Mouse (Mus musculus): ENCODE measurements at regions not wholly inside any gene's neighbourhood (a gene's known extent, or its start where the extent isn't known, plus 50 kb on each side); places are given as distances from the start of the nearest gene placed in this dataset.
"Not testable (repeated sequence)": the region's sequence is repeated elsewhere in the genome, so short reads cannot be mapped to it uniquely, and the experiment has no call there.

DNA sequence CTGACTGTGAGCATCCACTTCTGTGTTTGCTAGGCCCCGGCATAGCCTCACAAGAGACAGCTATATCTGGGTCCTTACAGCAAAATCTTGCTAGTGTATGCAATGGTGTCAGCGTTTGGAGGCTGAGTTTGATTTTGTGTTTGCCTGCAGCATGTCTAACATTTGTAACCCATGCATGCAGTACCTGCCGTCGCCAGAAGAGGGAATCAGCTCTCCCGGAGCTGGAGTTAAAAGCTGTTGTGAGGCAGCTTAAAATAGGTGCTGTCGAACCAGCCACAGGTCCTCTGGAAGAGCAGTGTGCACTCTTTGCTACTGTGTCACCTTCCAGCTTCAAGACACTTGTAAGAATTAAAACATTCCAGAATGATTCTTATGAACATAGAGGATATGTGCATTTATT is 403.2 kb upstream of the Sphkap start:
- 44% methylated on average over 6 of the region's 6 CpGs for WGBS
- not testable (repeated sequence) for H3K36me3 ChIP-seq; H3K27me3 ChIP-seq (ENCODE audit: low read depth, poor library complexity, severe bottlenecking); H3K9me3 ChIP-seq (replicated peaks); H3K27ac ChIP-seq; H3K4me1 ChIP-seq; H3K4me3 ChIP-seq
- DNase-seq (ENCODE audit: low spot score) = peak; percentile 53

- 92% methylated on average over 6 of the region's 6 CpGs for whole genome bisulfite sequencing
- Histone ChIP-seq H3K36me3 (no peaks in the 10 kb centered on the region), H3K9me3 (replicated peaks) (no peaks in the 10 kb centered on the region), H3K4me1 (no peaks in the 10 kb centered on the region), H3K27me3 (ENCODE audit: low read depth, poor library complexity, severe bottlenecking) (no peaks in the 10 kb centered on the region), H3K27ac (no peak overlapping the region), H3K4me3 (no peak overlapping the region)
- DNase-seq (ENCODE audit: low spot score) = no peak
These were observed 400.4 kb upstream of the Sphkap start for GRCm38 (mm10) chr1:83808432-83808831.

DNA sequence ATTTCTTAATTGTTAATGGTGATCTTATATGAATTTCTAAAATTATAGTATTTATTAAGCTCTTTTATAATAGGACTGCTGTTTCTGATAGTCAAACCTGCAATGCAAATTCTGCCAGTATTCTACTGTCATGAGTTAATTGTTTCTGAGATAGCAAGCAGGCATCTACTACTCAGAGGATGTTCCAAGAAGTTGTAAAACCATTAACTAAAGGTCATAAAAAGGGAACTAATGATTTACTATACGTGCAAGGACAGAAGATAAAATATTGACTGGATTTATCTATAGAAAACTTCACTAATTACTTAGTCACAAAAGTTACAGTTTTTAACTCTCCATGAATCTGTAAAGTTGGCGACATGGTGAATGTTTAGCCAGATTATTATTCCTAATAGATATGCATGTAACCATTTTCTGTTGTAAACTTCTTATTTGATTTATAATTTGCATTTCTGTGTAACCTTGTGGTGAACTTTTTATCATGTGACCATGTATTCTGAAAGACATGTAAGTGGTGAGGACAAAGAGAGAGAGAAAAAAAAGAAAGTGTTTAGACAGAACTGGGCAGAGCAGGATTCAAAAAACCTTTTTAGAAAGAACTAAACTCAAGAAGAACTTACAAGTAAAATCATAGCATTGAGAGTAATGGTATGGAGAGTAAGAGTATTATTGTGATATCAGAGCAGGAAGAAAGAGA is 395.5 kb upstream of the Sphkap start:
- Histone ChIP-seq H3K36me3 (no peaks in the 10 kb centered on the region), H3K4me3 (no peak overlapping the region), H3K4me1 (no peaks in the 10 kb centered on the region), H3K27me3 (ENCODE audit: low read depth, poor library complexity, severe bottlenecking) (no peaks in the 10 kb centered on the region), H3K27ac (no peak overlapping the region), H3K9me3 (replicated peaks) (no peaks in the 10 kb centered on the region)
- WGBS = 82% methylated on average over 2 of the region's 2 CpGs
- DNase-seq (ENCODE audit: low spot score) = no peak

- Histone ChIP-seq H3K36me3 (no peaks in the 10 kb centered on the region), H3K4me3 (no peak overlapping the region), H3K9me3 (replicated peaks) (no peaks in the 10 kb centered on the region), H3K4me1 (no peaks in the 10 kb centered on the region), H3K27me3 (ENCODE audit: low read depth, poor library complexity, severe bottlenecking) (no peaks in the 10 kb centered on the region), H3K27ac (no peak overlapping the region)
- DNase-seq (ENCODE audit: low spot score) = no peak
These were observed 393.8 kb upstream of the Sphkap start for GRCm38 (mm10) chr1:83801759-83802158.

DNA sequence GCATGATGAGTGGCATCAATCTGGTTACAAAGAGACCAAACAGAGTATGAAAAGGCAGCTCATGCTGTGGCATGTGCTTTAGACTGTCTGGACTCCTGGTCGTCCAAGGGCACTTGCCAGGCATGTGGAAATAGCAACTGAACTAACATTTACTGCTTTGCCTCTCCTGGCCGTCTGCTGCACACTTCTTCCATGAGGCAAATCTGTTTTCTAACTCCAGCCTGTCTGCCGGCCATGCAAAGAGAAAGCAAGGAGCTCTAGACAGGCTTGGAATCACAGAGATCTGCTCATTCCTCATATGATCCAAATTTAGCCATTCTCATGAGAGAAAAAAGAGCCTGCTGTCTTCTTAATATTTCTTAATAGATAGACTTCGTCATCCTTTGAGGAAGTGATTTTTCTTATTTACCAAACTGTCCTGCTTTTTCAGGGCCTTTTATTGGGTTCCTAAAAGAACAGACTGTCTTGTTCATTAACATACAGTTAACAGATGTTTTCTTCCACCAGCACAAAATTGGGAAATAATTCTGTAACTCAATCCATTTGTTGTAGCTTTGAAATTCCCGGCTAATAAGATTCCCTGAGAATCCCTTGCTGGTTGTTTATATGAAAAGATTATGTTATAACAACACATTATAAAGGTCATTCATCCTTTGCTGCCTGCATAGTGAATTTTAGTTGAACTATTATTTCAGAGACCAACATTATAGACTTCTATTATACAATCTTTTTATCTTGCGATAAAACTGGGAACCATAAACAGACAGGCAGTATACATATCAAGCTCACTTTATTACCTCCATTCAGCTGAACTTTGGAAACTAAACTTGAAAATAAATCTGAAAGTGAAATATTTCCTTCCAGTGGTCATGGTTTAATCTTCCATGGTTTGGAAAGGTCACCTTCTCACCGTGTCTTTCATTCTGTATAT is 389.2 kb upstream of the Sphkap start:
- WGBS = 82% methylated on average over 7 of the region's 7 CpGs
- no peaks in the 10 kb centered on the region for H3K27me3 ChIP-seq (ENCODE audit: low read depth, poor library complexity, severe bottlenecking)

GRCm38 (mm10) chr1:83777151-83777550 is 369.2 kb upstream of the Sphkap start:
- no peak overlapping the region for H3K4me3 ChIP-seq
- no peaks in the 10 kb centered on the region for H3K9me3 ChIP-seq (replicated peaks)
- no peaks in the 10 kb centered on the region for H3K36me3 ChIP-seq
- H3K27ac ChIP-seq = no peak overlapping the region
- H3K27me3 ChIP-seq (ENCODE audit: low read depth, poor library complexity, severe bottlenecking) = no peaks in the 10 kb centered on the region
- no peak for DNase-seq (ENCODE audit: low spot score)
- 74% methylated on average over 1 of the region's 1 CpGs for WGBS
- no peaks in the 10 kb centered on the region for H3K4me1 ChIP-seq

More for the DNA sequence above, 389.2 kb upstream of the Sphkap start:
- H3K4me3 ChIP-seq = no peak overlapping the region
- H3K4me1 ChIP-seq = no peaks in the 10 kb centered on the region
- no peak for DNase-seq (ENCODE audit: low spot score)
- H3K36me3 ChIP-seq = no peaks in the 10 kb centered on the region
- H3K9me3 ChIP-seq (replicated peaks) = no peaks in the 10 kb centered on the region
- H3K27ac ChIP-seq = no peak overlapping the region

GRCm38 (mm10) chr1:83771160-83771559 is 363.2 kb upstream of the Sphkap start:
- Histone ChIP-seq H3K9me3 (replicated peaks) (no peaks in the 10 kb centered on the region), H3K27me3 (ENCODE audit: low read depth, poor library complexity, severe bottlenecking) (no peaks in the 10 kb centered on the region), H3K36me3 (no peaks in the 10 kb centered on the region), H3K27ac (no peak overlapping the region), H3K4me3 (no peak overlapping the region), H3K4me1 (no peaks in the 10 kb centered on the region)
- 84% methylated on average over 3 of the region's 3 CpGs for WGBS
- DNase-seq (ENCODE audit: low spot score) = no peak

DNA sequence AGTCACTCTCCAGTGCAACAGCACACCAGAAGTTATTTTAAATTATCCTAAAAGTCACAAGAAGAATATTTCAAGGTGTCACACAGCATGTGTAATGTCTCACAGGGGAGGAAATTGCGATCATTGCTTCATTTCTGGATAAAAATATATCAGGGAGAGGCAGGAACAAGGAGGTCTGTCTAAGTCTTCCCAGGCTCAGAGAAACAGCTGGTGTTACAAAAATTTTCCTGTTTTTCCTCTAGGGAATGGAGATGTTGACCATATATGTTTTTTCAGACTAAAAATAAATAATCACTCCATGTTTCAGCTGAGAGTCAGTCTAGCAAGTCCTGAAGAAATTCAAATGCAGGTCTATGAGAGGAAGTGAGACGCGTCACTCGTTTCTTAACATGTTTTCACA is 353.5 kb upstream of the Sphkap start:
- no peak overlapping the region for H3K4me3 ChIP-seq
- no peaks in the 10 kb centered on the region for H3K36me3 ChIP-seq
- WGBS = 89% methylated on average over 4 of the region's 4 CpGs
- DNase-seq (ENCODE audit: low spot score) = no peak
- no peak overlapping the region for H3K27ac ChIP-seq
- H3K4me1 ChIP-seq = no peaks in the 10 kb centered on the region
- no peaks in the 10 kb centered on the region for H3K27me3 ChIP-seq (ENCODE audit: low read depth, poor library complexity, severe bottlenecking)
- no peaks in the 10 kb centered on the region for H3K9me3 ChIP-seq (replicated peaks)

DNA sequence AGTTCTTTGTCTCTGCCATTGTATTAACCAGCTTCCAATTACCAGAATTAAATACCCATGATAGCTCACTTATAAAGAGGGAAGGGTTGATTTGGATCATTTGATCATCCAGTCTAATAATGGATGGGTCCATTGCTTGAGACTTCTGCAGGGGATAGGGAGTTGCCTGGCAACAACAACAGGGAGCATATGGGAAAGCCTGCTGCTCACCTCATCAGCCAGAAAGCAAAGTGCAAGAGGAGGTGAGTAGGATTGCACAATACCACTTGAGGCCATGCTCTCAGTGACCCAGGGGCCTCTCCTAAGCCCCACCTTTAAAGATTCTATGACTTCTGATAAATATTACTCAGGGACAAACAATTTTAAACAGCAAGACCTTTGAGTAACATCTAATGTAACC is 348.9 kb upstream of the Sphkap start:
- no peaks in the 10 kb centered on the region for H3K9me3 ChIP-seq (replicated peaks)

DNA sequence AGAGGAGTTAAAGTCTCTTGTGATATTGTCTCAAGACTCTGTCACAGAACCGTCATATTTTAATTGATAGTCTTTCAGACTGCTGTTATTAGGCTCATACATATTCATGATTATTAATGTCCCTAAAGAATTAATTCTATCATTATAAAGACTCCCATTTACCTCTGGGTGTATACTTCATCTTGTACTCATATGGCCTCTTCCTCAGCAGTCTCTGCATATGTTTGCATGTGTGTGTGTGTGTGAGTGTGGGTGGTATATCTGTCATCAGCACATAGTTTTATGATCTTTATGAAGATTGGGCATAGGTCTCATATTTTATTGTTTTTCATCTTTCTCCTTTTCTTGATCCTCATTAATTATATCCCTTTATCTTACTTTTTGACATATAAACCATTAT is 347.3 kb upstream of the Sphkap start:
- no peak for DNase-seq (ENCODE audit: low spot score)
- H3K36me3 ChIP-seq = no peaks in the 10 kb centered on the region
- H3K4me1 ChIP-seq = no peaks in the 10 kb centered on the region
- H3K9me3 ChIP-seq (replicated peaks) = no peaks in the 10 kb centered on the region
- 92% methylated on average over 1 of the region's 1 CpGs for WGBS
- H3K27me3 ChIP-seq (ENCODE audit: low read depth, poor library complexity, severe bottlenecking) = no peaks in the 10 kb centered on the region
- no peak overlapping the region for H3K27ac ChIP-seq
- no peak overlapping the region for H3K4me3 ChIP-seq

More for the DNA sequence above, 348.9 kb upstream of the Sphkap start:
- no peaks in the 10 kb centered on the region for H3K27me3 ChIP-seq (ENCODE audit: low read depth, poor library complexity, severe bottlenecking)
- H3K4me3 ChIP-seq = no peak overlapping the region
- no peaks in the 10 kb centered on the region for H3K4me1 ChIP-seq
- H3K27ac ChIP-seq = no peak overlapping the region
- H3K36me3 ChIP-seq = no peaks in the 10 kb centered on the region
- no peak for DNase-seq (ENCODE audit: low spot score)

DNA sequence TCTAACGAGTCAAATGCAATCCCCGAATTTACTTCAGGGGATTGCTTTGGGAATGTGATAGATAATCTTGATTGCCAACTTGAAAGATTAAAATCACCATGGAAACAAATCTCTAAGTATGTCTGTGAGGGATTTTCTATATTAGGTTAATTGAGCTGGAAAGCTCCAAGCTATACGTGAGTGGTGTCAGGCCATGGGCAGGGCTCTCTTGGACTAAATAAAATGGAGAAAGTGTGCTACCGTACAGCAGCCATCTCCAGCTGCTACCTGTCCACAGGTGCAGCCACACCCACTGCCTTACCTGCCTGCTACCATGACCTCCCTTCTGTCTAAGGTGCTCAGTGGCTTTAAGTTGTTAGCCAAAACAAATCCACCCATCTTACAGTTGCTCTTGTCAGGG is 345.0 kb upstream of the Sphkap start:
- no peak for DNase-seq (ENCODE audit: low spot score)
- Histone ChIP-seq H3K4me3 (no peak overlapping the region), H3K27me3 (ENCODE audit: low read depth, poor library complexity, severe bottlenecking) (no peaks in the 10 kb centered on the region), H3K27ac (no peak overlapping the region), H3K4me1 (no peaks in the 10 kb centered on the region), H3K36me3 (no peaks in the 10 kb centered on the region), H3K9me3 (replicated peaks) (no peaks in the 10 kb centered on the region)
- WGBS = 81% methylated on average over 4 of the region's 4 CpGs

GRCm38 (mm10) chr1:83748974-83749373 is 341.0 kb upstream of the Sphkap start:
- H3K4me1 ChIP-seq = no peaks in the 10 kb centered on the region
- H3K27me3 ChIP-seq (ENCODE audit: low read depth, poor library complexity, severe bottlenecking) = no peaks in the 10 kb centered on the region
- H3K4me3 ChIP-seq = no peak overlapping the region
- no peaks in the 10 kb centered on the region for H3K36me3 ChIP-seq
- no peak overlapping the region for H3K27ac ChIP-seq
- no peak for DNase-seq (ENCODE audit: low spot score)
- H3K9me3 ChIP-seq (replicated peaks) = no peaks in the 10 kb centered on the region
- 73% methylated on average over 4 of the region's 4 CpGs for WGBS

GRCm38 (mm10) chr1:83748061-83748460 is 340.1 kb upstream of the Sphkap start:
- H3K4me3 ChIP-seq = no peak overlapping the region
- no peaks in the 10 kb centered on the region for H3K27me3 ChIP-seq (ENCODE audit: low read depth, poor library complexity, severe bottlenecking)
- no peaks in the 10 kb centered on the region for H3K36me3 ChIP-seq
- no peak for DNase-seq (ENCODE audit: low spot score)
- 66% methylated on average over 3 of the region's 3 CpGs for WGBS
- no peaks in the 10 kb centered on the region for H3K9me3 ChIP-seq (replicated peaks)
- no peak overlapping the region for H3K27ac ChIP-seq
- H3K4me1 ChIP-seq = no peaks in the 10 kb centered on the region

Measured in limb, embryonic 10.5 days (tissue).